Mouse (Mus musculus) kidney, adult 2 months (tissue): ENCODE measurements around the gene Cep170.

Experiments used
- CTCF ChIP-seq: fragments of 200-500 bp; conservative IDR thresholded peaks from 2 replicates; pipeline ENCODE4 v1.5.1; 2011; ENCODE audit warnings: low read depth, mild to moderate bottlenecking, control low read depth, low read length, moderate library complexity, mixed read lengths; ENCODE audit not compliant: insufficient read depth, insufficient read length
- POLR2A ChIP-seq: fragments of 200-500 bp; IDR thresholded peaks from one replicate; pipeline ENCODE4 v1.6.1; 2011; ENCODE audit warnings: low read depth, low read length, control low read depth

DNA sequence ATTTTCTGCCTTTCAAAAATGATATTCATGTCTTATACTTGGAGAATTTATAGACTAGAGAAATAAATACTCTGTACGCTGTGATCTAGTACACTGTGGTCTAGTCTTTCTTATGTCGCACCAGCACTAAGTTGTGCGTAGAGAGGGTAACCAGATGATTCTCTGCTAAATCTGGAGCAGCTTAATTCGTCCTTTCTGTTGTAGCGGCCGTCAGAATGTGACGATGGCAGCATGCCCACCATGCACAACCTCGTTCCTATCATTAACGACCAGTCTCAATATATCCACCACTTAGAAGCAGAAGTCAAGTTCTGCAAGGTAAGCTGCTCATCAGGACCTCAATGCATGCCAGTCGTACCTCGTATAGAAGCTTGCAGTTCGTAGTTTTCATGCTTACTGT lies 14.8 kb upstream of the Cep170 start:
- TF ChIP-seq CTCF, result no peak
- TF ChIP-seq POLR2A, result no peak
